Mouse (Mus musculus) splenic B cell, adult 2 months (primary cell): ENCODE measurements at regions not wholly inside any gene's neighbourhood (a gene's known extent, or its start where the extent isn't known, plus 50 kb on each side); places are given as distances from the start of the nearest gene placed in this dataset.

Experiments used
- DNase-seq: peaks from one replicate; pipeline ENCODE4 v3.0.0-alpha.2; 2011; ENCODE audit warnings: low read depth, low spot score
- H3K27me3 ChIP-seq: 2 replicates; pipeline ENCODE4 v1.6.1; 2012; ENCODE audit warnings: mild to moderate bottlenecking, low read length, moderate library complexity, mixed read lengths; ENCODE audit not compliant: control insufficient read depth, poor library complexity, insufficient read depth, severe bottlenecking
- H3K36me3 ChIP-seq: 2 replicates; pipeline ENCODE4 v1.6.1; 2012; ENCODE audit warnings: mild to moderate bottlenecking, low read length, moderate library complexity, mixed read lengths; ENCODE audit not compliant: control insufficient read depth, poor library complexity, insufficient read depth, severe bottlenecking

DNA sequence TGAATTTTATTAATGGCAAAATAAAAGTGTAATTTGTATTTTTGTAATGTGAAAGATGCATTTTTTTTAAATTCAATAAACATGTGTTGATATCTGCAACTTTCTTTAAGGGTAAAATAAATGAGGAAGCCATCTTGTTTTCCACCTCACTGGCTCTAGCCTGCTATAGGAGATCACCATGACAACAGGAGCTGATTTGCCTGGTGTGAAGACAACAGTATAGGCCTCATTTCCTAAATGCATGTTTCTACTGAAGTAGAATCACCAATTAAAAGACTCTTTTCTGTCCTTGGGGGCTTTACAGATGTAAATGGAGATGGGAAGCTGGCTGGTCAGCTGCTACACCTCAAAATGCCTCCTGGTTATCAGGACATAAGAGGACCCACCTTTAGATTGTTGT is 544.4 kb upstream of the Cited2 start:
- Histone ChIP-seq H3K36me3 (no peaks in the 10 kb centered on the region), H3K27me3 (no peaks in the 10 kb centered on the region)
- DNase-seq: peak; percentile 22

DNA sequence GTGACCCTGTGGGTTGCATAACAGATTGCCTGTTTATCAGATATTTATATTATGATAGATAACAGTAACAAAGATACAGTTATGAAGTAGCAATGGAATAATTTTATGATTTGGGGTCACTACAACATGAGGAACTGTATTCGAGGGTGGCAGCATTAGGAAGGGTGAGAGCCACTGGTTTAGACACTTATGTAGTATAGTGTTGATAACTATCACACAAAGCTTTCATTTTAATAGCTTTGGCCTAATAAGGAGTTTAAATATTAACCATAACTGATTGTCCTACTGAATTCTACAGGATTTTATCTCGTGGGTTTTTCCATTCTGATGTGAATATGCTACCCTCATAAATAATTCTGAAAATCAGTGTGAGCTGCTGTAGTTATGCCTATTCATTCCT is 538.6 kb upstream of the Cited2 start:
- no peak for DNase-seq
- no peaks in the 10 kb centered on the region for H3K36me3 ChIP-seq
- no peaks in the 10 kb centered on the region for H3K27me3 ChIP-seq

GRCm38 (mm10) chr10:17196205-17196604 is 526.8 kb upstream of the Cited2 start:
- no peaks in the 10 kb centered on the region for H3K27me3 ChIP-seq
- DNase-seq: no peak
- no peaks in the 10 kb centered on the region for H3K36me3 ChIP-seq

DNA sequence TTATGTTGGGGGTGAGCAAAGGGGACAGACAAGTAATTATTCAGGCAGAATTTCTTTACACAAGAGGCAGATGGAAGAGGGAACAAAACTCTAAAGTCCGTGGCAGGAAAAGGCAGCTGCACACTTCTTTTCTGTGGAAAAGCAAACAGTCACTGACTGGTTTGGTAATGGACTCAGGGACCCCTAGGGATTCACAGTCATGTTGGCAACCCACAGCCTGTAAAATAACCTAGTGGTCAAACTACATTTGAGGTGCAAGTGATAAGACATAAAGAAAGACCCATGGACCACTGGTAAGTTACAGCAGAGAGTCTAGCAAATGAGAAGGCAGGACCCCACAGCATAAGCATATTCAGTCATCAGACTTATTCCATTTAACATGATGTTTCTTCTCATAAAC is 526.4 kb upstream of the Cited2 start:
- no peaks in the 10 kb centered on the region for H3K36me3 ChIP-seq
- DNase-seq: no peak
- H3K27me3 ChIP-seq: no peaks in the 10 kb centered on the region

- peak; percentile 33 for DNase-seq
- Histone ChIP-seq H3K27me3 (no peaks in the 10 kb centered on the region), H3K36me3 (no peaks in the 10 kb centered on the region)
Measured at GRCm38 (mm10) chr10:17200524-17201426, 522.2 kb upstream of the Cited2 start.

GRCm38 (mm10) chr10:17201427-17201745 is 521.6 kb upstream of the Cited2 start:
- no peak for DNase-seq
- H3K36me3 ChIP-seq: no peaks in the 10 kb centered on the region

DNA sequence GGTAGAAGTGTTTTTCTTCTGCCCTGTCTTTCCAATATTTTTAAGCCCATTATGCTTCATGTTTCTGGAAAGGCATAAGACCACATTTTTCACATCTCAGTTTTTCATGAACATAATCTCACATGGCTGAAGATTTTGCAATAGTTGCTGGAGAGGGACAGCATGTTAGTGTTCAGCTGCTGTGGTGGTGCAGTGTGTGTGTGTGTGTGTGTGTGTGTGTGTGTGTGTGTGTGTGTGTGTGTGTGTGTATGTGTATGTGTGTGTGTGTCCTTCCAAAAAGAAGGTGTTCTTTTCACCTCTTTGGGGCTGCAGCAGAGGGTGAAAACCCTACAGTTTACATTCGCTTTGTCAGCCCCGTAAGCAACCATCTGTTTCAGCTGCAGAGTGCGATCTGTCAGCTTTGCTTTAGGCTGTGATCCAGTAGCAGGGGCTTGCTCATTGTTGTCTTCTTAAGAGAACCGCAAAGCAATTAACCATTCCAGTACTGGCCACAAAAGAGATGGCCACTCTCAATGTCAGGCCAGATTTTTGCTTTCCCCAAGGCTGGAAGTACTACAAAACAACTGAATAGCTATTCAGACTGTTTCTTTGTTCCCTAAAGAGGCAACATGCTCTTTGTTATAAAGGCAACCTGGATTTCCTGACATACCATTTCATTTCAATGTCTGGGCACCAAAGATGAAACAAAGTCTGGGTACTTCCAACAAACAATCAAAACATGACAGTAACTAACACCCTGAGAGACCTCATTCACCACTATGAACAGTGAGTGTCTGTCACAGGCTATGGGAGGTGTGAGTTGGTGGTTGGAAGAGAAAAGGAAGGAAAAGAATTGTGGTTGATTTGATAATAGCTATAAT is 520.2 kb upstream of the Cited2 start:
- DNase-seq: no peak
- no peaks in the 10 kb centered on the region for H3K36me3 ChIP-seq
- H3K27me3 ChIP-seq: no peaks in the 10 kb centered on the region

More at GRCm38 (mm10) chr10:17201427-17201745, 521.6 kb upstream of the Cited2 start:
- H3K27me3 ChIP-seq: no peaks in the 10 kb centered on the region

- Histone ChIP-seq H3K27me3 (no peaks in the 10 kb centered on the region), H3K36me3 (no peaks in the 10 kb centered on the region)
- DNase-seq: no peak
Measured at GRCm38 (mm10) chr10:17203416-17204110, 519.5 kb upstream of the Cited2 start.

GRCm38 (mm10) chr10:17204153-17204552 is 518.9 kb upstream of the Cited2 start:
- Histone ChIP-seq H3K36me3 (no peaks in the 10 kb centered on the region), H3K27me3 (no peaks in the 10 kb centered on the region)
- DNase-seq: no peak

- no peaks in the 10 kb centered on the region for H3K36me3 ChIP-seq
- DNase-seq: no peak
- H3K27me3 ChIP-seq: no peaks in the 10 kb centered on the region; the same call in 1 of the 2 replicates
Measured at GRCm38 (mm10) chr10:17212551-17213309, 510.3 kb upstream of the Cited2 start.

GRCm38 (mm10) chr10:17213310-17214064 is 509.5 kb upstream of the Cited2 start:
- H3K36me3 ChIP-seq: no peaks in the 10 kb centered on the region
- no peaks in the 10 kb centered on the region; the same call in 1 of the 2 replicates for H3K27me3 ChIP-seq
- DNase-seq: no peak

DNA sequence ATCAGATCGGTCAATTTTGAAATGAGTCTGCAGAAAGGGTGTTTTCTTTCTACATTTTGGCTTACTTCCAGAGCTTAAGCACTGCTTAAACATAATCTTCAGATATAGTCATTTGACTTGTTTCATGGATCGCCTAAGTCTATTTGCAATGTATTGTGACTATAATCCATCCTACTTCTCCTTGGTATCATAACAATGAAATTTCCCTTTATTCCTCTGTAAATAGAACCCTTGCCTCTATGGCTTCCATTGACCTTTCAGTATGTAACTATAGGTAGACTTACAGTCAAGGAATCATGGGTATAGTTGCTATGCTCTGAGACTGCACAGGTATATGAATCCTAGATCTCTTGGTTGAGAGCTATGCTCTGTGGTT is 509.0 kb upstream of the Cited2 start:
- Histone ChIP-seq H3K27me3 (no peaks in the 10 kb centered on the region; the same call in 1 of the 2 replicates), H3K36me3 (no peaks in the 10 kb centered on the region)
- no peak for DNase-seq

DNA sequence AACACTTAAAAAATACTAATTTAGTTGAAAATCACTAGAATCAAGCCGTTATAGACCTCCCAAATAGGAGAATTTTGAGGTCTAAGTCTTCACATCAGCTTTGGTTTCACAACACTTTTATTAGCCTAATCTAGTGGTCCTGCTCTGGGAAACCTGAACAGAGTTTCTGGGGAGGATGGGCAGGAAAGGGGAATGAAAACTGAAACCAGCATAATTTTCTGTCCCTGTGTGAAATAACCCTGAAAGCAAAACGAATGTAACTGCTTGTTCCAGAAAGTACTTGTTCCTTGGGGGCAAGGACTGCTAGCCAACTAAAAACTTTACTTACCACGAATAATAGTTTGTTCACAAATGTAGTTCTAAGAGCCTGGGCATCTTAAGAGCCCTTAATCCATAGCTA is 508.0 kb upstream of the Cited2 start:
- H3K27me3 ChIP-seq: no peaks in the 10 kb centered on the region; the same call in 1 of the 2 replicates
- H3K36me3 ChIP-seq: no peaks in the 10 kb centered on the region
- peak; percentile 10 for DNase-seq
